Mouse (Mus musculus): ENCODE measurements at regions not wholly inside any gene's neighbourhood (a gene's known extent, or its start where the extent isn't known, plus 50 kb on each side); places are given as distances from the start of the nearest gene placed in this dataset.

- Histone ChIP-seq H3K36me3 (ENCODE audit: control insufficient read depth, insufficient read depth, low read length) (no peaks in the 10 kb centered on the region), H3K9ac (ENCODE audit: low read length) (no peak overlapping the region), H3K4me1 (ENCODE audit: control insufficient read depth, insufficient read depth, low read length) (no peaks in the 10 kb centered on the region), H3K9me3 (replicated peaks; ENCODE audit: control insufficient read depth, low read length) (no peaks in the 10 kb centered on the region), H3K27ac (ENCODE audit: low read depth, low read length) (no peak overlapping the region), H3K4me2 (ENCODE audit: low read length) (no peak overlapping the region), H3K4me3 (ENCODE audit: low read depth, low read length) (no peak overlapping the region), H3K27me3 (replicated peaks; ENCODE audit: control insufficient read depth, insufficient read depth, low read length) (no peaks in the 10 kb centered on the region)
- ATAC-seq (no peak), DNase-seq (ENCODE audit: low spot score) (no peak)
- 92% methylated on average over 1 of the region's 1 CpGs for WGBS
Observed at GRCm38 (mm10) chr14:107570676-107571075, 1343.3 kb downstream of the Slitrk1 start.

- H3K4me2 ChIP-seq (ENCODE audit: low read length): no peak overlapping the region
- H3K9me3 ChIP-seq (replicated peaks; ENCODE audit: control insufficient read depth, low read length): no peaks in the 10 kb centered on the region
- 0 out of 2 replicates have a peak, but pooled peaks have one; percentile 29 for ATAC-seq
- H3K27me3 ChIP-seq (replicated peaks; ENCODE audit: control insufficient read depth, insufficient read depth, low read length): no peaks in the 10 kb centered on the region
- DNase-seq (ENCODE audit: low spot score): peak; percentile 15
- H3K27ac ChIP-seq (ENCODE audit: low read depth, low read length): no peak overlapping the region
- no peaks in the 10 kb centered on the region for H3K36me3 ChIP-seq (ENCODE audit: control insufficient read depth, insufficient read depth, low read length)
- H3K9ac ChIP-seq (ENCODE audit: low read length): no peak overlapping the region
- no peaks in the 10 kb centered on the region for H3K4me1 ChIP-seq (ENCODE audit: control insufficient read depth, insufficient read depth, low read length)
- 7% methylated on average over 2 of the region's 2 CpGs for WGBS
- H3K4me3 ChIP-seq (ENCODE audit: low read depth, low read length): no peak overlapping the region
Observed at GRCm38 (mm10) chr14:107568496-107568895, 1345.5 kb downstream of the Slitrk1 start.
